Mouse (Mus musculus) hindbrain, embryonic 10.5 days (tissue): ENCODE measurements around the gene Slc17a9. TPM values are rescaled to one million over a fixed set of nuclear protein-coding genes. Genes with fewer than 3 reads are reported as not detected.

Experiments
- DNase-seq: peaks from one replicate; pipeline ENCODE4 v3.0.0-alpha.2; 2017; ENCODE audit warnings: low spot score
- H3K27ac ChIP-seq: fragments of 300-500 bp; sonication (generic); 2 replicates; pipeline ENCODE4 v1.5.1; 2016; ENCODE audit warnings: mild to moderate bottlenecking, moderate library complexity
- H3K27me3 ChIP-seq: fragments of 300-500 bp; sonication (generic); 2 replicates; pipeline ENCODE4 v1.6.1; 2016; ENCODE audit warnings: mild to moderate bottlenecking; ENCODE audit not compliant: poor library complexity, insufficient read depth, severe bottlenecking
- H3K36me3 ChIP-seq: fragments of 300-500 bp; sonication (generic); 2 replicates; pipeline ENCODE4 v1.6.1; 2016; ENCODE audit warnings: mild to moderate bottlenecking, moderate library complexity
- H3K4me1 ChIP-seq: fragments of 300-500 bp; sonication (generic); replicated peaks from 2 replicates; pipeline ENCODE4 v1.6.1; 2016; ENCODE audit warnings: mild to moderate bottlenecking
- H3K4me3 ChIP-seq: fragments of 300-500 bp; sonication (generic); 2 replicates; pipeline ENCODE4 v1.5.1; 2016; ENCODE audit warnings: mild to moderate bottlenecking, moderate library complexity
- H3K9me3 ChIP-seq: fragments of 300-500 bp; sonication (generic); 2 replicates; pipeline ENCODE4 v1.6.1; 2016; ENCODE audit warnings: mild to moderate bottlenecking, moderate library complexity
- WGBS: fragments of 180-500 bp; shearing (Covaris S2); methylation state at CpG from one replicate; pipeline ENCODE4 v1.1.7; 2016; 5-methylcytosine and 5-hydroxymethylcytosine counted together
- polyA plus RNA-seq: library from polyadenylated mRNA; unstranded; fragments of >200 nt; fragmentation: Nextera tagmentation; extraction: Ambion mirVana; gene quantifications from 2 replicates; pipeline ENCODE4 v1.2.1, GENCODE M21; 2016

Gene Slc17a9
- polyA plus RNA-seq, 1 experiment from 2014 or later: 0.25 TPM

- WGBS: 77% methylated on average over 2 of the region's 2 CpGs
- DNase-seq: no peak
Observed at GRCm38 (mm10) chr2:180723865-180724264, 1.2 kb upstream of the Slc17a9 start.

DNA sequence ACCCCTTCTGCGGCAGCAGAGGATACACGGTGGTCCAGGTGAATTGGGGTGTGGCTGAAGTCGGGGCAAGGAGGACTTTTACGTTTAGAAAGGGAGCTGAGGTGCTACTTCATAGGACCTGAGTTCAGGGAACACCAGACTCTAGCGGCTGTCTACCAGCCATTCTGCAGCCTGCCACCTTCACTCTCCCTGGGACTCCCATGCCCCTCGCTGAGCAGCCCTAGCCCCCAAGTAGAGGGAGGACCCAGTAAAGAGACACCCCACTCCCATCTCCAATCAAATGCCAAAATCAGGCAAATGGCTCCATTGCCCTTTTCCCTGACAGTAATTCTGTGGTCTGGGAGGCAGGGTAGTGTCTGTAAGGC is 333 bp downstream of the Slc17a9 start:
- H3K9me3 ChIP-seq: no peaks in the 10 kb centered on the region
- no peak overlapping the region for H3K27ac ChIP-seq
- DNase-seq: no peak
- 8% methylated on average over 6 of the region's 6 CpGs for WGBS
- 0 out of 2 replicates have a peak overlapping the region, but pooled peaks have one; percentile 4 for H3K4me3 ChIP-seq
- H3K4me1 ChIP-seq: peaks cover 26% of the 10 kb centered on the region
- H3K27me3 ChIP-seq: 0 out of 2 replicates have a peak, but pooled peaks cover 4% of the 10 kb centered on the region
- peaks cover 38% of the 10 kb centered on the region for H3K36me3 ChIP-seq

More at GRCm38 (mm10) chr2:180723865-180724264, 1.2 kb upstream of the Slc17a9 start:
- Histone ChIP-seq H3K9me3 (no peaks in the 10 kb centered on the region), H3K27me3 (0 out of 2 replicates have a peak, but pooled peaks cover 4% of the 10 kb centered on the region), H3K27ac (no peak overlapping the region), H3K36me3 (peaks cover 54% of the 10 kb centered on the region), H3K4me3 (no peak overlapping the region), H3K4me1 (peaks cover 26% of the 10 kb centered on the region)

DNA sequence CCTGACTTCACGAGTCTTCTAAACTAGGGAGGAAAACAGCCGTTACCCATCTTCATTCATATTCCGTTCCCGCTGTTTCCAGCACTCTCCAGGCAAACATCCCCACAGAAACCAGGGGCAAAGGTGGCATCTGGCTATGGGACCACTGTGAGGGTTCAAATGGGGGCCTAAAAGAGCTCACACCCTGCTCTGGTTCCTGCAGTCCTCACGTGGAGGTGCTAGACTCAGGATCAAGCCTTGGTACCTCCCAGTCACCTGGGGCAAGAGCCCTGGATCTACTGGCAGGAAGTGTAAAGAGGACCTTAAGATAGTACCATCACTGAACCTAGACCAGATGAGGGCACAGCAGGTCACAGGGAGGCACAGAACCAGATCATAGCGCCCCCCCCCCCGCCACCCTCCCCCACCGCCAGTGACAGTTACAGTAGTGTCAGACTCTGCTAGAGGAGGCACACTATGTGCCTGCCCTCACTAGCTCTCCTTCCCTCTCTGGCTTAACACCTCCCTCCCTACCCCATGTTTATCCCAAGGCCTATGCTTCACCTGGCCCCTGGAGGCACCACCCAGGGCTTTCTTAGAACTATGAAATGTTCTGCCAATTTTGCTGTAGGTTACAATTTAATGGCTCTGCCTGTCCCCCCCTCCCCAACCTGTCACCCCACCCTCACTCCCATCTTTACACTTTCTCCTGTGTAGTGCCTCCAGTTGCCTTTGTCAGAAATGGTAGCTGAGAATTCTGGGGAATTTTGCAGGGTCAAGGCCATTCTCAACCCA is 980 bp downstream of the Slc17a9 start:
- WGBS: 37% methylated on average over 8 of the region's 8 CpGs
- no peak for DNase-seq
- H3K4me1 ChIP-seq: peaks cover 26% of the 10 kb centered on the region
- H3K27ac ChIP-seq: no peak overlapping the region
- H3K9me3 ChIP-seq: no peaks in the 10 kb centered on the region
- 0 out of 2 replicates have a peak, but pooled peaks cover 4% of the 10 kb centered on the region for H3K27me3 ChIP-seq
- H3K4me3 ChIP-seq: no peak overlapping the region
- H3K36me3 ChIP-seq: peaks cover 32% of the 10 kb centered on the region

- Histone ChIP-seq H3K27ac (no peak overlapping the region; the same call in 1 of the 2 replicates), H3K4me1 (peaks cover 26% of the 10 kb centered on the region), H3K27me3 (0 out of 2 replicates have a peak, but pooled peaks cover 4% of the 10 kb centered on the region), H3K36me3 (peaks cover 24% of the 10 kb centered on the region), H3K9me3 (no peaks in the 10 kb centered on the region), H3K4me3 (no peak overlapping the region)
- DNase-seq: no peak
- 74% methylated on average over 6 of the region's 6 CpGs for WGBS
Observed at GRCm38 (mm10) chr2:180726658-180727442, 1.8 kb downstream of the Slc17a9 start.

GRCm38 (mm10) chr2:180727613-180728021 is 2.6 kb downstream of the Slc17a9 start:
- H3K4me3 ChIP-seq: no peak overlapping the region
- DNase-seq: no peak

DNA sequence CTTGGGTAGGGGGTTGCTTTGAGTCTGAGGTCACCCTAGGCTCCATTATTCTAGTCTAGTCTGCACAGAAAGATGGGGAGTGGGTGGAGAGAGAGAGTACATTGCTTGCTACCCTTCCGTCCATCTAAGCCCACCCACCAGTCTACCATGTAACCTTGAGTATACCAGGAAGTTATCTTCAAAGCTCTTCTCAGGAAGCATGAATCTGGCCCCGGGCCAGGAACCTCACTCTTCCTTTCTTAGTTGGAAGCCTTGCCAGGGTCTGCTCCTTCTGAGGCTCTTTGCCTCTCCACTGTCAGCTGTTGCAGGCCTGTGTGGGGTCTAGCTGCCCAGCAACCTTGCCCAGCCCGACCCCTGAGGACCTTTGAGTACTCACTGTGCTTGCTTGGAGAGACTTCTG is 6.0 kb downstream of the Slc17a9 start:
- 85% methylated on average over 3 of the region's 3 CpGs for WGBS
- no peaks in the 10 kb centered on the region for H3K9me3 ChIP-seq
- no peak overlapping the region for H3K27ac ChIP-seq
- no peak for DNase-seq
- H3K4me3 ChIP-seq: no peak overlapping the region
- H3K36me3 ChIP-seq: no peaks in the 10 kb centered on the region
- H3K27me3 ChIP-seq: no peaks in the 10 kb centered on the region
- H3K4me1 ChIP-seq: peaks cover 14% of the 10 kb centered on the region; the same call in 1 of the 2 replicates

More at GRCm38 (mm10) chr2:180727613-180728021, 2.6 kb downstream of the Slc17a9 start:
- WGBS: 59% methylated on average over 4 of the region's 4 CpGs
- no peaks in the 10 kb centered on the region for H3K9me3 ChIP-seq
- H3K36me3 ChIP-seq: peaks cover 16% of the 10 kb centered on the region
- peaks cover 26% of the 10 kb centered on the region for H3K4me1 ChIP-seq
- 0 out of 2 replicates have a peak, but pooled peaks cover 4% of the 10 kb centered on the region for H3K27me3 ChIP-seq
- no peak overlapping the region for H3K27ac ChIP-seq

DNA sequence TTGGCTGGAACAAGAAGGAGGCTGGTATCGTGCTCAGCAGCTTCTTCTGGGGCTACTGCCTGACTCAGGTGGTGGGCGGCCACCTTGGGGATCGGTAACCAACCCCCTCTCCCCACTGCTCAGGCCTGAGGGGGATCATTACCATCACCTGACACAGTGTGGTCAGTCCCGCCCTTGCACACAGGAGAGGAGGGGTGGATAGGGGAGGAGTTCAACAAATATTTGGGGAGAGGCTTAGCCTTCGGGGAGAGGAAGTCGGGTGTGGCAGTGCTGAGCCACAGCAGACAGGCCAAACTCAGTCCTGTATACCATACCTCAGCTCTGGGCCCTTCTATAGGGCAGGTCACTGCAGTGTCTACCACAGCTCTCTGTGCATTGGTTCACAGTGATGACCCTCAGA is 6.9 kb downstream of the Slc17a9 start:
- H3K4me1 ChIP-seq: peaks cover 14% of the 10 kb centered on the region; the same call in 1 of the 2 replicates
- H3K9me3 ChIP-seq: no peaks in the 10 kb centered on the region
- no peak for DNase-seq
- no peak overlapping the region for H3K27ac ChIP-seq
- 76% methylated on average over 6 of the region's 6 CpGs for WGBS
- no peaks in the 10 kb centered on the region for H3K36me3 ChIP-seq
- no peaks in the 10 kb centered on the region for H3K27me3 ChIP-seq
- H3K4me3 ChIP-seq: no peak overlapping the region

GRCm38 (mm10) chr2:180735232-180735631 is 10.2 kb downstream of the Slc17a9 start:
- Histone ChIP-seq H3K9me3 (no peaks in the 10 kb centered on the region), H3K27me3 (no peaks in the 10 kb centered on the region), H3K4me1 (no peaks in the 10 kb centered on the region), H3K4me3 (no peak overlapping the region), H3K27ac (no peak overlapping the region), H3K36me3 (no peaks in the 10 kb centered on the region)
- 80% methylated on average over 7 of the region's 7 CpGs for WGBS
- DNase-seq: no peak

DNA sequence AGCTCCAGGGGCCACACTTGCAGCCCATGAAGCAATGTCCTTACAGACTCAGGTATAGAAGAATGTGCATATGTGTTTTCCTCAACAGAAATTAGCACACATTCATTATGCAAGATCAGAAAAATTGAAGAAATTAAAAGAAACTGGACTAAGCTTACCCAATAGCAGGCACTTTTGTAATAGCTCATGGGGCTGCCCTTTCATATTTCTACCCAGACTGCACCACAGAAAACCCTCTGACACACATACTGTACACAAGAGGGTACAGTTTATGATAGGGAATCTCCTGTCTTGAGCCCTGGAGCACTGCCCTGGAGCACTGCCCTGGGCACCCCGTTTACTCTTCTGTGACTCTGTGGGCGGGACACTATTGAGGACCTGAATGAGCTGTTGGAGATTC is 12.9 kb downstream of the Slc17a9 start:
- H3K36me3 ChIP-seq: no peaks in the 10 kb centered on the region
- no peaks in the 10 kb centered on the region for H3K9me3 ChIP-seq
- no peaks in the 10 kb centered on the region for H3K27me3 ChIP-seq
- no peak for DNase-seq
- no peak overlapping the region for H3K4me3 ChIP-seq
- H3K4me1 ChIP-seq: no peaks in the 10 kb centered on the region
- WGBS: 78% methylated on average over 2 of the region's 2 CpGs
- H3K27ac ChIP-seq: no peak overlapping the region

DNA sequence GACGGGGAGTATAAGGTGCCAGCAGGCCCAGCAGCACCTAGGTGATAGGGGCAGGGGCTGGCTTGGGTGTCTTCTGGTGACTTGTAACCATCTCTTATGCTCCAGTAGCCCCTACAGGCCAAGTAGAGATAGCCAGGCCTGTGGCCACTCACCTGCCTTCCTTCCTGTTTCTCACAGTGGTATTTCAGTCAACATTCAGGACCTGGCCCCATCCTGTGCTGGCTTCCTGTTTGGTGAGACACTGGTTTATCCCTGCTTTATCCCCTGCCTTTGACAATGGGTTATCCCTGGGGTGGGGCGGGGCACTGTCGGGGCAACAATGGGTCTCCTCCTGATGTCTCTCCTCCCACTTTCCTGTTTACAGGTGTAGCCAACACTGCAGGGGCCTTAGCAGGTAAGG is 15.3 kb downstream of the Slc17a9 start:
- H3K36me3 ChIP-seq: no peaks in the 10 kb centered on the region
- DNase-seq: no peak
- H3K27me3 ChIP-seq: no peaks in the 10 kb centered on the region
- no peak overlapping the region for H3K27ac ChIP-seq
- no peak overlapping the region for H3K4me3 ChIP-seq
- H3K9me3 ChIP-seq: no peaks in the 10 kb centered on the region
- WGBS: 18% methylated on average over 3 of the region's 3 CpGs
- no peaks in the 10 kb centered on the region for H3K4me1 ChIP-seq

- Histone ChIP-seq H3K36me3 (no peaks in the 10 kb centered on the region), H3K27ac (no peak overlapping the region), H3K27me3 (no peaks in the 10 kb centered on the region), H3K9me3 (no peaks in the 10 kb centered on the region), H3K4me1 (peaks cover 3% of the 10 kb centered on the region), H3K4me3 (no peak overlapping the region)
- DNase-seq: no peak
- WGBS: 80% methylated on average over 7 of the region's 7 CpGs
Observed at GRCm38 (mm10) chr2:180741421-180741820, 16.4 kb downstream of the Slc17a9 start.

- 90% methylated on average over 6 of the region's 6 CpGs for WGBS
Observed at GRCm38 (mm10) chr2:180742820-180743219, 17.8 kb downstream of the Slc17a9 start.

DNA sequence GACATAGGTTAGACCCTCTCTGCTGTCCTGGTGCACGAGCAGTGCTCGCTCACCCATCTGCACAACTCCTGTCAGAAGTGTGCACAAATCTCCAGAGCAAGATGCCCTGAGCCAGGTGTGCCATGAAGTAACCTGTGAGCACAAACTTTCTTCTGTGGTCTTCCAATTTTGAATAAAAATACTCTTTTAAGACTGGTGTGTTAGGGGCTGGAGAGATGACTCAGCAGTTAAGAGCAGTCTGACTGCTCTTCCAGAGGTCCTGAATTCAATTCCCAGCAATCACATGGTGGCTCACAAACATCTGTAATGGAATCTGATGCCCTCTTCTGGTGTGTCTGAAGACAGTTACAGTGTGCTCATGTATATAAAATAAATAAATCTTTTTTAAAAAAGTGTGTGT is 18.3 kb downstream of the Slc17a9 start:
- no peak overlapping the region for H3K27ac ChIP-seq
- H3K27me3 ChIP-seq: no peaks in the 10 kb centered on the region
- H3K36me3 ChIP-seq: no peaks in the 10 kb centered on the region
- H3K4me1 ChIP-seq: peaks cover 12% of the 10 kb centered on the region
- H3K9me3 ChIP-seq: no peaks in the 10 kb centered on the region
- H3K4me3 ChIP-seq: no peak overlapping the region
- 99% methylated on average over 2 of the region's 2 CpGs for WGBS
- no peak for DNase-seq

More at GRCm38 (mm10) chr2:180742820-180743219, 17.8 kb downstream of the Slc17a9 start:
- H3K27ac ChIP-seq: no peak overlapping the region
- no peak for DNase-seq
- no peak overlapping the region for H3K4me3 ChIP-seq
- H3K9me3 ChIP-seq: no peaks in the 10 kb centered on the region
- H3K36me3 ChIP-seq: no peaks in the 10 kb centered on the region
- H3K27me3 ChIP-seq: no peaks in the 10 kb centered on the region
- H3K4me1 ChIP-seq: peaks cover 12% of the 10 kb centered on the region
